Mouse (Mus musculus) thymus, postnatal 14 days (tissue): ENCODE measurements around the gene Tbc1d5.

Experiments used
- DNase-seq: peaks from one replicate; pipeline ENCODE4 v3.0.0; 2021

The Tbc1d5 gene

GRCm38 (mm10) chr17:51043869-51044268 is 135.3 kb downstream of the Tbc1d5 start:
- no peak for DNase-seq

GRCm38 (mm10) chr17:51040861-51041260 is 138.3 kb downstream of the Tbc1d5 start:
- no peak for DNase-seq

GRCm38 (mm10) chr17:51023227-51023626 is 155.9 kb downstream of the Tbc1d5 start:
- DNase-seq: no peak

- DNase-seq: no peak
Measured at GRCm38 (mm10) chr17:51016384-51016783, 162.8 kb downstream of the Tbc1d5 start.

- no peak for DNase-seq
Measured at GRCm38 (mm10) chr17:51013908-51014307, 165.2 kb downstream of the Tbc1d5 start.

DNA sequence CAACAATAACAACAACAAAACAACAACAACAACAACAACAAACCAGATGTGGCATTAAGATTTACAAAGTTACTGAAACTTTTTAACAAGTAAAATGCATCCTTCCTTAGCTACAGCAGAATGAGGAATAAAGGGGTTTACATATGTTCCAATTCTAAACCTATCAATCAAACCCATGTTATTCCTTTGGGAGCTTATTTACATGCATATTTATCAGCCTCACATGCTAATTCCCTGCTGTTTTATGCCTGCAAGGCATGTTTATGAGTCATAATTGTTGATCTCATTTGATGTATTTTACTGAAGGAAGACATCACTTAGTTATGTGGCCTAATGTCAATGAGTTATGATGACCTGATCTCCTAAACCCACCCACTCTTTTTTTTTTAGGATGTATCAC is 176.0 kb downstream of the Tbc1d5 start:
- DNase-seq: no peak

DNA sequence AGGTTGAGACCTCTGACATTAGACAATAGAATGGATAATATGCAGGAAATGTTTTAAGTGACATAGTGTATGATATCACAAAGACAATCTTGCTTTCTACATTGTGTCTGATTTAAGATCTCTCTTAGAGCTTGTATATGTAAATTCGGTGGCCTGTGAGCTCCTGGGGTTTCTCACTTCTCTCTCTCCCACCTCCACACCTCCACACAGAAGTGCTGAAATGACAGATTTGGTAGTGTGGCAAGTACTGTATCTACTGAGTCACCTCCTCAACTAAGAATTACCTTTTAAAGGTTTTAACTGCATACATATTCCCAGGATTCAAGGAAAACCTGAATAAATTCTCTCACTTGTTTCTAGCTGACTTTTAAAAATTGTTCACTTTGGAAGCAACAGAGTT is 180.9 kb downstream of the Tbc1d5 start:
- no peak for DNase-seq

DNA sequence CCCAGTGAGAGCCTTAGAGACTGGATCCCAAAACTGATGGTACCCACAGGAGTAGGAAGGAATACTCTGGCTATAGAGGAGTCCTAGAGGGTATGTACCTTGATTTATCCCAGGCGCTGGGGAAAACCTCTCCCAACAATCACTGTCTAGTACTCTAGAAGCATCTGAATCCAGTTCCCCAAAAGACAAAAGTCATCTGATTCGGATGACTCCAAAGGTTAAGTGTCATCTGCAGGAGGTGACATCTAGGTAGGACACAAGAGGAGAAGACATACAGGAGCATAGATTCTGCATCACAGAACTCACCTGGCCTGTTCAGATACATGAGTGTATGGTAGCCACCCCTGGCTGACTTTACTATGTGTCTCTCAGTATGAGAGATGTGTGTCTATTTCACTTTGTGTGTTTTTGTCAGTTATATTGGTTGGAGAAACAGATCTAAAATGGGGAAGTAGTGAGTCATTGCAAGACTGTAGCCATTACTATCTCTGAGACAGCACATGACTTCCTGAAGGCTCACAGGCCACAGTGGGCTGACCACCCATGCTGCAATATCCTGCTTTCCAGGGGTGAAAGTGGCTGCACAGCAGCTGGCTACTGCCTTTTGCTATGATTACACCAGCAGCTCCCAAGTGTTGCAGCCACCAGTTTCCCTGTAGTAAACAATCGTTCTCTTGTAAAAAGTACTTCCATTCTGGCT is 185.7 kb downstream of the Tbc1d5 start:
- DNase-seq: no peak

- no peak for DNase-seq
Measured at GRCm38 (mm10) chr17:50990770-50991405, 188.3 kb downstream of the Tbc1d5 start.

GRCm38 (mm10) chr17:50987935-50988334 is 191.2 kb downstream of the Tbc1d5 start:
- DNase-seq: no peak

DNA sequence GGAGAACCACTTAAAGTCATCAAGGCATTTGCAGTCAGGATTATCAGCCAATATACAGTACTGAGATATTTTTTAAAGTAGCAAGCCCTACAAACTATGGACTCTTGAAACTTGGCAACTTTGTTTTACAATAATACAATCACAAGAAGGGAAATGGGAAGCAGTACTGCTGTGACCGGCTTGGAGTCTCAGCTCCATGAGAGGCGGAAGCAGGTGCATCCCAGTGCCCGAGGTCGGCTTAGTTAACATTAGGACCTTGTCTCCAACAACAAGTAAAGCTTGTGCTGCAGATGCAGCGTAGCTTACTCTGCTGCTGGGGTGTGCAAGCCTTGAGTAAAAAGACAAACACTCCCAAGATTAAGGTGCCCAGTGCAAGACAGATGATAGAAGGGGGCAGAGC is 197.2 kb downstream of the Tbc1d5 start:
- DNase-seq: no peak

DNA sequence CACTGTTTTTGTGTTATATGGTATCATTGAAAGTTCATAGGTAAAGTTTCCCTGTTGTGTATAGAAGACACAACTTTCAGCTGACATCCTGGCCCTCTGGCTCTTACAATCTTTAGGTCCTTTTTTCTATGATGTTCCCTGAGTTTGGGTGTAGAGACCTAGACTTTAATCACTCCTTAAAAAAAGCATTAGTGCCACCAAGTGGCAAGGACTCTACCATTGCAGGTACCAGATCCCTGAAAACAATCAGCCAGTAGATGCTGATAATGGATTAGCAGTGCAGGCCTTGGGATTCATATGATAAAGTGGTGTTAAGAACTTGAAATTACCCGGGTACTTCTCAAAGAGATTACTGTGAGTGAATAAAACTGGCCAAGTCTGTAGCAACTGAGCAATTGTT is 207.0 kb downstream of the Tbc1d5 start:
- DNase-seq: peak; percentile 10

- DNase-seq: no peak
Measured at GRCm38 (mm10) chr17:50966147-50966546, 213.0 kb downstream of the Tbc1d5 start.

- DNase-seq: no peak
Measured at GRCm38 (mm10) chr17:50954313-50954712, 224.8 kb downstream of the Tbc1d5 start.

DNA sequence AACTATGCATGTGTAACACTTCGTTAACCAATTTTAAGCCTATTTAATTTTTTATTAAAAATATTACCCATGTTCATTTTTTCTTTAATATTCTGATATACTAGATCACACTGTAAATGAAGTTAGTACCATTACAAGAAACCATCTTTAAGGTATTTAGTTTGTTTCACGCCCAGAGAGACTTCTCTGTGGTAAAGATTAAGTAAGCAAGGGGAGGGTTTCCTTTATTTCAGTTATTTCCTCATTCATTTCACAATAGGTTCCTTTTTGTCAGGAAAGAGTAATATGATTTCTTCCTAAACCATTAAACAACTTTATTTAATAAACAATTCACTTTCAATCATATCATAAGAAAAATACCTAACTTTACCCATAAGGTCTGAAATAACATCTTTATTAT is 256.8 kb downstream of the Tbc1d5 start:
- DNase-seq: no peak

GRCm38 (mm10) chr17:50915216-50915615 is 263.9 kb downstream of the Tbc1d5 start:
- no peak for DNase-seq

- no peak for DNase-seq
Measured at GRCm38 (mm10) chr17:50908568-50909335, 270.4 kb downstream of the Tbc1d5 start.

DNA sequence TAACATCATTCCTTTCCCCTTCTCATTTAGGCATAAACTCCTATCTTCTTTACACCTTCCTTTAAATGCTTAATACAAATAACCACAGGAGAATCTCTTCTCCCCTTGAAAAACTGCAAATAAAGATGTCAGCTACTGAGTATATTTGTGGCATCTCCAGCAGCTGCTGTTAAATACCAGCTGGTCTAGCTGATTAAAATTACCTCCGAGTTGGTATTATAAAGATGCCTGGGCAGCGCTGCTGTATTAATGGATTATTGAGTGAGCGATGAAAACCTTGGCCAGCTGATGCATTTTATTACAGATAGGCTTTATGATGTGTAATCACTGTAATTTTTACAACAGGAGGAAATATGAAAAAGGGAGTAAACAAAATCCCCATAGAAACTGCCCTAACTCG is 271.0 kb downstream of the Tbc1d5 start:
- DNase-seq: no peak

DNA sequence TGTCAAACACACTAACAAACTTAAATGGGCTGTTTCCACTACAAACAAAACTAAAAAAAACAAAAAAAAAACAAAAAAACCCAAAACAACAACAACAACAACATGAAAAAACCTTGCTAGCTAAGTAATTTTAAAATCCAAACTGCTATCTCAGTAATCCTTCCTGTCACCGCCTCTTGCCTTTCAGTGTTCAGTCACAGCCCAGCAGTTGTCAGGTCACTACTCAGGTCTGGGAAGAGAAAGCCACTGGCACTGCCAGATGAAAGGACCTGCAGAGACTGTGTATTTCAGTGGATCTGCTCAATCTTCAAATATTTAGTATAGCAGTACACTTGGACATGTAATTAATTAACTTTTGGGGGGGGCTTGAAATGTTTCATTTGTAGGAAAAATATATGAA is 272.5 kb downstream of the Tbc1d5 start:
- DNase-seq: no peak

GRCm38 (mm10) chr17:50904463-50904862 is 274.7 kb downstream of the Tbc1d5 start:
- DNase-seq: no peak

GRCm38 (mm10) chr17:50897867-50898266 is 281.3 kb downstream of the Tbc1d5 start:
- DNase-seq: no peak

DNA sequence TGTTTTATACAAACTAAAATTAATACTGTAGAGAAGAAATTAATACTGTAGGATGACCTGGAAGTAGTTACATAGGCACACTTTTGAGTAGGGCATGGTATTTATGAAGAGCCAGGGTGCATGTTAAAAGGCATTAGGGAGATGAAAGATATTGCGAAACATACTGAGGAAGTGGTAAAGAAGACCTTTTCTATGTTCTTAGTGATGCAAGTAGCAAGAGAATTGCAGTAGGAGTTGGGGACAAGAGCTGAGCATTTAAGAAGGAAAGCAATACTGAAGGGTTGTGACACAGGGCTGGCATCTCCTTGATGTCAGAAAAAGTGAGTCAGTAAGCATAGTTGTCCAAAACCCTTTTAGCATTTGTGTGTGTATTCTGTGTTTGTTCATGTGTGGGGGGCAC is 289.7 kb downstream of the Tbc1d5 start:
- no peak for DNase-seq

- DNase-seq: no peak
Measured at GRCm38 (mm10) chr17:50879910-50880309, 299.2 kb downstream of the Tbc1d5 start.

DNA sequence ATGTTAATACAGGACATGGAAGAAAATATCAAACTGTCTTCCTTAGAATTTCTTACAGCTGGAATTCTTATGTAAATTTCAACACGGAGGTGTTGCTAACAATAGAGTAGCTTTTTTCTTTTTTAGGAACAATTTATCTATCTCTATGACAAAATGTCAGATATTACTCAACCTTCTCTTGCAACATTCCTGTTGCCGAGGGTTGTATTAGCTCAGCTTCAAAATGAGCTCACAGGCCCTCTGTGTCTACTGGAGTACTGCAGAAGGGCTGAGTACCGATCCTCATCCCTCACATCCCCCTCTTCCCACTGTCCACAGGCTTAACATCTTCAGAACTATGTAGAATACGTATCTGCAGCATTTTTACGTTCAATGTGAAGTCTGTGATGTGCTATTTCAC is 302.7 kb downstream of the Tbc1d5 start:
- no peak for DNase-seq
